Mouse (Mus musculus): ENCODE data around the gene Gphn.

The Gphn gene

GRCm38 (mm10) chr12:78693281-78693680, 467.1 kb downstream of the Gphn start:
- DNase-seq (ENCODE audit: low read depth, low spot score) = no peak

GRCm38 (mm10) chr12:78717783-78718182, 491.6 kb downstream of the Gphn start:
- DNase-seq (ENCODE audit: low read depth, low spot score) = no peak

DNA sequence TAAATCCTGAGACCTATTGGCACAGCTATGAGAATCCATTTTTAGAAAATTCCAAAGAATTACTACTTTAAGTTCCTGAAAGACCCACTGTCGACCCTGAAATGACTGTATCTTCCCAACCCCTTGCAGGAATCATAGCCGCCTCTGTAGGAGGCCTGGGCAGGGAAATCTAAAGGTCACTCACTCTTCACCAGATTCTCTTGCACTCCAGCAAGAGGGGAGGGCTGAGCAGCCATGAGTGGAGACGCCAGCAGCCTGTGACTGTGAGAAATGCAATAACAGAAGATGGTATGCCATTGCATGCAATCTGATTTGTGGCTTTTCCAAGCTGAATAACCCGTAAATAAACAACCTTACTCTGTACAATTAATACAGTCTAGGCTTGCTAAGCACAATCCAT, 501.5 kb downstream of the Gphn start:
- no peak for DNase-seq (ENCODE audit: low read depth, low spot score)

All from ZHBTc4 (cell line).